17 mouse cellular contexts compared by ENCODE assay signal in genomic region chr4:149150256-149150655, GRCm38 (mm10). TPM values are rescaled to one million over a fixed set of nuclear protein-coding genes. Genes with fewer than 3 reads are reported as not detected.
DNase-seq lines count a peak whose midpoint lies in the region; ATAC-seq lines count a peak whose summit lies in the region.
"Had no signal": no experiment of that assay in that cellular context is flagged by ENCODE, and none has a peak within 500 bp of the region (broad histone marks: within the 10 kb centered on the region; RNA-seq: fewer than 3 reads in every experiment).

No protein-coding gene starts in this region.

- ATAC-seq in neural tube, embryonic 15.5 days (ENCODE audit: low FRiP score), result no peak
- ATAC-seq: forebrain, embryonic 16.5 days; midbrain, embryonic 16.5 days had no signal

- DNase-seq in heart, adult 11 months, result peak; percentile 90
- no peak for DNase-seq in heart, embryonic 10.5 days (ENCODE audit: low spot score)
- DNase-seq in lung, postnatal 25 days (ENCODE audit: low spot score), result peak; percentile 22
- DNase-seq in lung, postnatal 14 days, result no peak
- DNase-seq in adrenal gland, postnatal 36 days, result peak; percentile 57 to 71
- DNase-seq in thymus, postnatal 4 days, result no peak
- DNase-seq in heart, adult 9 months (ENCODE audit: low spot score in 2 of 2), result no peak
- DNase-seq: cerebellum, adult 9-11 months; left cerebral cortex, postnatal 4 days had no signal

- no peaks in the 10 kb centered on the region for H3K9me3 ChIP-seq in heart, embryonic 10.5 days
- H3K9me3 ChIP-seq in neural tube, embryonic 15.5 days (replicated peaks), result no peaks in the 10 kb centered on the region

- peaks cover 10% of the 10 kb centered on the region for H3K4me1 ChIP-seq in heart, embryonic 10.5 days
- H3K4me1 ChIP-seq in neural tube, embryonic 15.5 days, result no peaks in the 10 kb centered on the region

- H3K36me3 ChIP-seq in heart, embryonic 10.5 days, result peaks cover 61% of the 10 kb centered on the region
- H3K36me3 ChIP-seq in neural tube, embryonic 15.5 days, result peaks cover 62% of the 10 kb centered on the region

- 92% methylated on average over 11 of the region's 11 CpGs for WGBS in heart, embryonic 10.5 days
- WGBS in neural tube, embryonic 15.5 days, result 84% methylated on average over 11 of the region's 11 CpGs

- H3K9ac ChIP-seq in neural tube, embryonic 15.5 days (replicated peaks), result no peak overlapping the region

- no peaks in the 10 kb centered on the region for H3K27me3 ChIP-seq in heart, embryonic 10.5 days (ENCODE audit: insufficient read depth, poor library complexity, severe bottlenecking)
- H3K27me3 ChIP-seq in neural tube, embryonic 15.5 days (replicated peaks), result no peaks in the 10 kb centered on the region

- H3K4me2 ChIP-seq in neural tube, embryonic 15.5 days, result no peak overlapping the region

- no peak overlapping the region for H3K4me3 ChIP-seq in heart, embryonic 10.5 days
- H3K4me3 ChIP-seq in neural tube, embryonic 15.5 days (replicated peaks), result no peak overlapping the region

- H3K27ac ChIP-seq in heart, embryonic 10.5 days, result no peak overlapping the region
- 0 out of 2 replicates have a peak overlapping the region, but pooled peaks have one; percentile 23 for H3K27ac ChIP-seq in neural tube, embryonic 15.5 days (replicated peaks)
- H3K27ac ChIP-seq: macrophage had no signal

RNA-seq across cellular contexts. Expression of gene Cenps, which starts 12.8 kb away (rescaled TPM):
- 29.7 and 38.6 TPM in 2 replicates for polyA plus RNA-seq in heart, embryonic 10.5 days (2016; fragmentation: Nextera tagmentation; extraction: Ambion mirVana)
- total RNA-seq in adrenal gland, postnatal 36 days (2021), result 10 to 100 TPM; 10.8 to 11.3 TPM
- polyA plus RNA-seq in neural tube, embryonic 15.5 days (2015; fragmentation: Nextera tagmentation; extraction: Ambion mirVana), result 17.3 and 18.6 TPM in 2 replicates

RNA-seq across cellular contexts. Expression of gene Pgd, which starts 16.3 kb away (rescaled TPM):
- polyA plus RNA-seq in heart, embryonic 10.5 days (2016; fragmentation: Nextera tagmentation; extraction: Ambion mirVana), result 116 and 133 TPM in 2 replicates
- total RNA-seq in adrenal gland, postnatal 36 days (2021), result 100 to 1,000 TPM; 304 to 318 TPM
- polyA plus RNA-seq in neural tube, embryonic 15.5 days (2015; fragmentation: Nextera tagmentation; extraction: Ambion mirVana), result 107 and 121 TPM in 2 replicates

RNA-seq across cellular contexts. Expression of gene Cort, which starts 23.7 kb away (rescaled TPM):
- polyA plus RNA-seq in heart, embryonic 10.5 days (2016; fragmentation: Nextera tagmentation; extraction: Ambion mirVana), result 0.28 TPM in 1 of 2 replicates, not detected in the other
- 1 to 10 TPM in 1 of 2 experiments, under 1 TPM in 1; 0.66 to 1.2 TPM for total RNA-seq in adrenal gland, postnatal 36 days (2021)
- polyA plus RNA-seq in neural tube, embryonic 15.5 days (2015; fragmentation: Nextera tagmentation; extraction: Ambion mirVana), result not detected in 2 replicates
- total RNA-seq: neutrophil, adult 5-6 weeks had no signal
- polyA plus RNA-seq: gonadal fat pad, adult 2 months; heart, postnatal 0 days; macrophage; thymus, postnatal 0 days had no signal

RNA-seq across cellular contexts. Expression of gene Dffa, which starts 46.3 kb away (rescaled TPM):
- polyA plus RNA-seq in heart, embryonic 10.5 days (2016; fragmentation: Nextera tagmentation; extraction: Ambion mirVana), result 43.4 and 48.9 TPM in 2 replicates
- total RNA-seq in adrenal gland, postnatal 36 days (2021), result 10 to 100 TPM; 19.0 to 22.8 TPM
- 28.1 and 32.7 TPM in 2 replicates for polyA plus RNA-seq in neural tube, embryonic 15.5 days (2015; fragmentation: Nextera tagmentation; extraction: Ambion mirVana)

RNA-seq across cellular contexts. Expression of gene Pex14, which starts 50.6 kb away (rescaled TPM):
- polyA plus RNA-seq in heart, embryonic 10.5 days (2016; fragmentation: Nextera tagmentation; extraction: Ambion mirVana), result 53.6 and 59.7 TPM in 2 replicates
- 10 to 100 TPM; 61.6 to 76.4 TPM for total RNA-seq in adrenal gland, postnatal 36 days (2021)
- 60.0 and 61.2 TPM in 2 replicates for polyA plus RNA-seq in neural tube, embryonic 15.5 days (2015; fragmentation: Nextera tagmentation; extraction: Ambion mirVana)

Comparison
In these comparisons a context has a peak if more than half of its experiments do, and no peak if none do; other contexts are left out.
1. DNase-seq: peak in heart, adult 11 months (single experiment), lung, postnatal 25 days (single experiment) and adrenal gland, postnatal 36 days (2 of 2); none in heart, embryonic 10.5 days (single experiment), lung, postnatal 14 days (single experiment), thymus, postnatal 4 days (single experiment) and heart, adult 9 months (0 of 2).